Mouse (Mus musculus): Measurements from ENCODE around the gene Eng. TPM values are rescaled to one million over a fixed set of nuclear protein-coding genes. Genes with fewer than 3 reads are reported as not detected.

Gene Eng
- 5.6 TPM for total RNA-seq (2023)

GRCm38 (mm10) chr2:32646379-32647056, at the start of gene Eng:
Eng (plus strand) TSS chr2:32646595.

GRCm38 (mm10) chr2:32599409-32599808, 47.0 kb upstream of the Eng start, which contains the start of gene St6galnac6:
St6galnac6 (plus strand) TSS chr2:32599709.

GRCm38 (mm10) chr2:32621517-32621859, 24.9 kb upstream of the Eng start, which contains the start of gene Ak1:
Ak1 (plus strand) TSS chr2:32621758.

GRCm38 (mm10) chr2:32704021-32704421, 57.6 kb downstream of the Eng start, which contains the start of gene Fpgs:
Fpgs (minus strand) TSS chr2:32704145.

GRCm38 (mm10) chr2:32712934-32713817, 66.8 kb downstream of the Eng start, which contains the start of gene Cdk9:
Cdk9 (minus strand) TSS chr2:32713076.

GRCm38 (mm10) chr2:32720681-32721229, 74.4 kb downstream of the Eng start, which contains the start of gene Sh2d3c:
Sh2d3c (plus strand) TSS chr2:32721055.

Other genes with a start within 250 kb of the Eng start
- gene Naif1, start 196.1 kb upstream of the Eng start, total RNA-seq (2023) = 4.7 TPM
- 77.5 TPM for gene Slc25a25, start 195.2 kb upstream of the Eng start, total RNA-seq (2023)
- gene Fam102a, start 111.3 kb upstream of the Eng start, total RNA-seq (2023) = 188 TPM
- 51.6 TPM for gene Dpm2, start 75.7 kb upstream of the Eng start, total RNA-seq (2023)
- gene Pip5kl1, start 71.8 kb upstream of the Eng start, total RNA-seq (2023) = 2.3 TPM
- gene 9430097D07Rik, start 70.9 kb upstream of the Eng start, total RNA-seq (2023) = not detected
- 15.6 TPM for gene St6galnac4, start 59.5 kb upstream of the Eng start, total RNA-seq (2023)
- 2.2 TPM for gene St6galnac6, start 46.9 kb upstream of the Eng start, total RNA-seq (2023)
- 0.77 TPM for gene Ak1, start 24.8 kb upstream of the Eng start, total RNA-seq (2023)
- gene Fpgs, start 57.5 kb downstream of the Eng start, total RNA-seq (2023) = 42.6 TPM
- 109 TPM for gene Cdk9, start 66.5 kb downstream of the Eng start, total RNA-seq (2023)
- gene Sh2d3c, start 74.5 kb downstream of the Eng start, total RNA-seq (2023) = 104 TPM
- gene 6330409D20Rik, start 94.4 kb downstream of the Eng start, total RNA-seq (2023) = not detected
- gene Tor2a, start 110.6 kb downstream of the Eng start, total RNA-seq (2023) = 30.4 TPM
- not detected for gene Ttc16, start 129.0 kb downstream of the Eng start, total RNA-seq (2023)
- gene Ptrh1, start 129.2 kb downstream of the Eng start, total RNA-seq (2023) = 8.0 TPM
- not detected for gene Cfap157, start 137.8 kb downstream of the Eng start, total RNA-seq (2023)
- gene Stxbp1, start 200.7 kb downstream of the Eng start, total RNA-seq (2023) = 1.8 TPM
- gene Fam129b, start 229.5 kb downstream of the Eng start, total RNA-seq (2023) = 0.65 TPM